Mouse (Mus musculus) C2C12 (cell line): ENCODE measurements around the gene Vmn2r25.

Source experiments
- CTCF ChIP-seq: IDR thresholded peaks from one replicate; pipeline ENCODE4 v1.5.1; 2011; ENCODE audit not compliant: control insufficient read depth, insufficient read depth, insufficient read length
- FOSL1 ChIP-seq: IDR thresholded peaks from one replicate; pipeline ENCODE4 v1.8.0; 2011; ENCODE audit warnings: mild to moderate bottlenecking, low read length; ENCODE audit not compliant: poor library complexity, insufficient read depth, severe bottlenecking
- USF1 ChIP-seq: IDR thresholded peaks from one replicate; pipeline ENCODE4 v1.6.1; 2011; ENCODE audit warnings: low read depth, mild to moderate bottlenecking, control low read depth, moderate library complexity

DNA sequence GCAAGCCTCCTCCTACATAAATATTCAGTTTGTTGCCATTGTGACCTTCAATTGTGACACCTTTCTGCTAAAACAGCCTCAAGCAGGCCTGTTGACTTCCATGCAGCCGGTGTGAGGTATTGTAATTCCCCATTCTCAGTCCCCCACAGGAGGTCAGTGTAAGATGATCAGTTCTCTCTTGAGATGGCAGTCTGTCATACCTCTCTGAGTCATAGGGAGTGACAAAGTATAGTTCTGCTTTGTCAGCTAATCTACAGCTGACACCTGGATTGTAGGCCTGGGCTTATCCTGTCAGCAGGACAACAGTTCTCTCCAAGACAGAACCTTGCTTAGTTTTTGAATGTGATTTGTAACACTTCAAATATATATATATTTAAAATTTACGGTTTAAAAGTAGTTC lies 68.4 kb downstream of the Vmn2r25 start:
- TF ChIP-seq FOSL1 (no peak), CTCF (no peak), USF1 (no peak)
